ENCODE assay signal across 28 mouse cellular contexts in genomic region chr14:48791507-48791906, GRCm38 (mm10).
"Had no signal": no experiment of that assay in that cellular context is flagged by ENCODE, and none has a peak within 500 bp of the region (broad histone marks: within the 10 kb centered on the region; RNA-seq: fewer than 3 reads in every experiment).

No protein-coding gene starts in this region.

- H3K36me3 ChIP-seq: embryonic facial prominence, embryonic 10.5 days; embryonic facial prominence, embryonic 12.5 days; embryonic facial prominence, embryonic 13.5 days; embryonic facial prominence, embryonic 15.5 days; forebrain, embryonic 10.5 days; forebrain, embryonic 12.5 days; forebrain, embryonic 15.5 days had no signal

- H3K9me3 ChIP-seq: embryonic facial prominence, embryonic 10.5 days; embryonic facial prominence, embryonic 12.5 days; embryonic facial prominence, embryonic 13.5 days; embryonic facial prominence, embryonic 15.5 days; forebrain, embryonic 10.5 days; forebrain, embryonic 12.5 days; forebrain, embryonic 13.5 days; forebrain, embryonic 15.5 days had no signal

- H3K4me1 ChIP-seq: embryonic facial prominence, embryonic 10.5 days; embryonic facial prominence, embryonic 12.5 days; embryonic facial prominence, embryonic 13.5 days; embryonic facial prominence, embryonic 15.5 days; forebrain, embryonic 10.5 days; forebrain, embryonic 12.5 days; forebrain, embryonic 13.5 days; forebrain, embryonic 15.5 days had no signal

- DNase-seq: cerebellum, adult 2 months; cerebellum, adult 8-10 months; cerebellum, adult 9-10 months; cerebellum, adult 9-11 months; cerebellum, postnatal 10 days; cerebellum, postnatal 14 days; cerebellum, postnatal 25 days; cerebellum, postnatal 36 days; embryo, embryonic 11 days; forebrain, postnatal 0 days; gastrocnemius, adult 2 months; gastrocnemius, postnatal 10 days; gastrocnemius, postnatal 14 days; gastrocnemius, postnatal 25 days; gastrocnemius, postnatal 36 days; heart, adult 18-20 months; heart, adult 2 months had no signal

- H3K9ac ChIP-seq: embryonic facial prominence, embryonic 12.5 days; embryonic facial prominence, embryonic 13.5 days; embryonic facial prominence, embryonic 15.5 days; forebrain, embryonic 12.5 days; forebrain, embryonic 13.5 days; forebrain, embryonic 15.5 days; forebrain, postnatal 0 days had no signal

- H3K4me3 ChIP-seq: embryonic facial prominence, embryonic 10.5 days; embryonic facial prominence, embryonic 12.5 days; embryonic facial prominence, embryonic 13.5 days; embryonic facial prominence, embryonic 15.5 days; erythroblast, embryonic 14.5 days; forebrain, embryonic 10.5 days; forebrain, embryonic 12.5 days; forebrain, embryonic 13.5 days; forebrain, embryonic 15.5 days; gastrocnemius, adult 2 months; heart, adult 2 months had no signal

- H3K4me2 ChIP-seq: embryonic facial prominence, embryonic 12.5 days; embryonic facial prominence, embryonic 13.5 days; embryonic facial prominence, embryonic 15.5 days; forebrain, embryonic 12.5 days; forebrain, embryonic 13.5 days; forebrain, embryonic 15.5 days had no signal

- ATAC-seq: forebrain, embryonic 13.5 days; forebrain, embryonic 14.5 days; forebrain, embryonic 15.5 days; forebrain, embryonic 16.5 days; forebrain, postnatal 0 days had no signal

- H3K27ac ChIP-seq: embryonic facial prominence, embryonic 10.5 days; embryonic facial prominence, embryonic 12.5 days; embryonic facial prominence, embryonic 13.5 days; embryonic facial prominence, embryonic 15.5 days; forebrain, embryonic 10.5 days; forebrain, embryonic 12.5 days; forebrain, embryonic 13.5 days; forebrain, embryonic 15.5 days; gastrocnemius, adult 2 months; heart, adult 2 months had no signal

- H3K27me3 ChIP-seq: embryonic facial prominence, embryonic 12.5 days; embryonic facial prominence, embryonic 13.5 days; embryonic facial prominence, embryonic 15.5 days had no signal
